Mouse (Mus musculus) cerebellum, postnatal 4 days (tissue): ENCODE results near the gene Colgalt2.

Experiments used
- DNase-seq, 2 experiments: peaks; one replicate each; pipeline ENCODE4 v3.0.0; 2022; ENCODE audit warnings: low spot score in 2 of 2, mixed read lengths in 1 of 2

The Colgalt2 gene

GRCm38 (mm10) chr1:152490842-152491241 is 91.2 kb downstream of the Colgalt2 start:
- no peak for DNase-seq

- no peak for DNase-seq
Measured at GRCm38 (mm10) chr1:152492258-152492657, 92.6 kb downstream of the Colgalt2 start.

GRCm38 (mm10) chr1:152496831-152497230 is 97.2 kb downstream of the Colgalt2 start:
- DNase-seq = no peak

- DNase-seq = no peak
Measured at GRCm38 (mm10) chr1:152497581-152497980, 98.0 kb downstream of the Colgalt2 start.

GRCm38 (mm10) chr1:152499802-152500201 is 100.2 kb downstream of the Colgalt2 start:
- no peak for DNase-seq

- DNase-seq = no peak
Measured at GRCm38 (mm10) chr1:152506175-152506574, 106.5 kb downstream of the Colgalt2 start.

- DNase-seq = no peak
Measured at GRCm38 (mm10) chr1:152506726-152507125, 107.1 kb downstream of the Colgalt2 start.

GRCm38 (mm10) chr1:152508481-152509220 is 109.0 kb downstream of the Colgalt2 start:
- no peak for DNase-seq

GRCm38 (mm10) chr1:152511237-152511636 is 111.6 kb downstream of the Colgalt2 start:
- no peak for DNase-seq

GRCm38 (mm10) chr1:152514256-152514655 is 114.6 kb downstream of the Colgalt2 start:
- no peak for DNase-seq

- DNase-seq = no peak
Measured at GRCm38 (mm10) chr1:152517057-152517570, 117.5 kb downstream of the Colgalt2 start.

- no peak for DNase-seq
Measured at GRCm38 (mm10) chr1:152518971-152519370, 119.3 kb downstream of the Colgalt2 start.

GRCm38 (mm10) chr1:152520798-152521575 is 121.4 kb downstream of the Colgalt2 start:
- peak; percentile 34 to 62 for DNase-seq

- DNase-seq = no peak
Measured at GRCm38 (mm10) chr1:152522226-152522625, 122.6 kb downstream of the Colgalt2 start.

GRCm38 (mm10) chr1:152523292-152523691 is 123.7 kb downstream of the Colgalt2 start:
- no peak for DNase-seq

GRCm38 (mm10) chr1:152524098-152524892 is 124.7 kb downstream of the Colgalt2 start:
- no peak for DNase-seq

GRCm38 (mm10) chr1:152524987-152525648 is 125.5 kb downstream of the Colgalt2 start:
- peak; percentile 45 to 74 for DNase-seq

GRCm38 (mm10) chr1:152526154-152526553 is 126.5 kb downstream of the Colgalt2 start:
- no peak for DNase-seq

- DNase-seq = no peak
Measured at GRCm38 (mm10) chr1:152528214-152528613, 128.6 kb downstream of the Colgalt2 start.

GRCm38 (mm10) chr1:152528778-152529177 is 129.1 kb downstream of the Colgalt2 start:
- no peak for DNase-seq

- no peak for DNase-seq
Measured at GRCm38 (mm10) chr1:152531498-152531897, 131.9 kb downstream of the Colgalt2 start.
